Mouse (Mus musculus) MEL (cell line): ENCODE measurements at regions not wholly inside any gene's neighbourhood (a gene's known extent, or its start where the extent isn't known, plus 50 kb on each side); places are given as distances from the start of the nearest gene placed in this dataset.

ENCODE experiments used
- DNase-seq: peaks from one replicate; pipeline ENCODE4 v3.0.0; 2011; ENCODE audit warnings: low read depth, low spot score
- H3K27ac ChIP-seq: 2 replicates; pipeline ENCODE4 v1.5.1; 2012; ENCODE audit warnings: low read depth, mild to moderate bottlenecking, control low read depth, low read length, moderate library complexity; ENCODE audit not compliant: control insufficient read depth
- H3K27me3 ChIP-seq, 2 experiments: fragments of 150-350 bp in 1 of 2; sonication (generic) in 1 of 2; 2 replicates each; pipeline ENCODE4 v1.6.1; 2012; ENCODE audit warnings: low read length in 2 of 2, mild to moderate bottlenecking in 2 of 2, improper control_type of control experiment in 1 of 2, moderate library complexity in 1 of 2; ENCODE audit not compliant: insufficient read depth in 2 of 2, control insufficient read depth in 1 of 2
- H3K36me3 ChIP-seq, 2 experiments: 2 replicates each; pipeline ENCODE4 v1.6.1; 2012 to 2014; ENCODE audit warnings: low read length in 2 of 2, improper control_type of control experiment in 1 of 2, inconsistent platforms in 1 of 2, mild to moderate bottlenecking in 1 of 2; ENCODE audit not compliant: insufficient read depth in 2 of 2, control insufficient read depth in 1 of 2
- H3K4me1 ChIP-seq, 2 experiments: fragments of 150-350 bp in 1 of 2; sonication (generic) in 1 of 2; 2 replicates each; pipeline ENCODE4 v1.6.1; 2012; ENCODE audit warnings: low read length in 2 of 2, improper control_type of control experiment in 1 of 2, mild to moderate bottlenecking in 1 of 2; ENCODE audit not compliant: insufficient read depth in 2 of 2, control insufficient read depth in 1 of 2
- H3K4me3 ChIP-seq, 2 experiments: fragments of 150-350 bp in 1 of 2; sonication (generic) in 1 of 2; 2 replicates each; pipeline ENCODE4 v1.5.1; 2012; ENCODE audit warnings: low read depth in 2 of 2, low read length in 2 of 2, mild to moderate bottlenecking in 2 of 2, moderate library complexity in 2 of 2, control low read depth in 1 of 2, improper control_type of control experiment in 1 of 2; ENCODE audit not compliant: control insufficient read depth in 1 of 2, insufficient read depth in 1 of 2
- H3K79me2 ChIP-seq: 2 replicates; pipeline ENCODE4 v1.6.1; 2012; ENCODE audit warnings: mild to moderate bottlenecking, low read length, moderate library complexity; ENCODE audit not compliant: control insufficient read depth, poor library complexity, insufficient read depth
- H3K9ac ChIP-seq: 2 replicates; pipeline ENCODE4 v1.6.1; 2012; ENCODE audit warnings: low read depth, mild to moderate bottlenecking, control low read depth, low read length, moderate library complexity; ENCODE audit not compliant: control insufficient read depth, poor library complexity, severe bottlenecking
- H3K9me3 ChIP-seq: fragments of 150-350 bp; sonication (generic); replicated peaks from 2 replicates; pipeline ENCODE4 v1.6.1; 2012; ENCODE audit warnings: mild to moderate bottlenecking, low read length, improper control_type of control experiment, moderate library complexity; ENCODE audit not compliant: insufficient read depth
- BHLHE40 ChIP-seq: IDR thresholded peaks from 2 replicates; pipeline ENCODE4 v1.6.1; 2012; ENCODE audit warnings: low read depth, mild to moderate bottlenecking, inconsistent platforms, low read length, improper control_type of control experiment, borderline replicate concordance
- CHD1 ChIP-seq: IDR thresholded peaks from 2 replicates; pipeline ENCODE4 v1.6.1; 2012; ENCODE audit warnings: low read depth, mild to moderate bottlenecking, inconsistent platforms, low read length, improper control_type of control experiment
- CTCF ChIP-seq, 3 experiments: IDR thresholded peaks in 2 of 3; conservative IDR thresholded peaks in 1 of 3; 2 replicates each; pipeline ENCODE4 v1.5.1; 2011 to 2012; ENCODE audit warnings: low read length in 3 of 3, low read depth in 2 of 3, mild to moderate bottlenecking in 2 of 3, improper control_type of control experiment in 1 of 3, inconsistent platforms in 1 of 3, mixed read lengths in 1 of 3, moderate library complexity in 1 of 3; ENCODE audit not compliant: control insufficient read depth in 1 of 3, insufficient read depth in 1 of 3, poor library complexity in 1 of 3, severe bottlenecking in 1 of 3
- EP300 ChIP-seq, 2 experiments: IDR thresholded peaks; 2 replicates each; pipeline ENCODE4 v1.6.1; 2011; ENCODE audit warnings: improper control_type of control experiment in 2 of 2, low read length in 2 of 2, low read depth in 1 of 2, mild to moderate bottlenecking in 1 of 2
- ETS1 ChIP-seq: IDR thresholded peaks from 2 replicates; pipeline ENCODE4 v1.6.1; 2012; ENCODE audit warnings: low read depth, mild to moderate bottlenecking, inconsistent platforms, low read length, improper control_type of control experiment, moderate library complexity
- GATA1 ChIP-seq: IDR thresholded peaks from 2 replicates; pipeline ENCODE4 v1.6.1; 2011; ENCODE audit warnings: low read depth, low read length, improper control_type of control experiment
- HCFC1 ChIP-seq: IDR thresholded peaks from 2 replicates; pipeline ENCODE4 v1.6.1; 2012; ENCODE audit warnings: low read depth, mild to moderate bottlenecking, inconsistent platforms, low read length, improper control_type of control experiment, moderate library complexity
- MAFK ChIP-seq: IDR thresholded peaks from 2 replicates; pipeline ENCODE4 v1.6.1; 2011; ENCODE audit warnings: low read depth, mild to moderate bottlenecking, low read length, improper control_type of control experiment, borderline replicate concordance
- MAX ChIP-seq: IDR thresholded peaks from 2 replicates; pipeline ENCODE4 v1.6.1; 2011; ENCODE audit warnings: low read length, improper control_type of control experiment
- MEF2A ChIP-seq: IDR thresholded peaks from 2 replicates; pipeline ENCODE4 v1.6.1; 2014; ENCODE audit warnings: low read depth, mild to moderate bottlenecking, inconsistent platforms, low read length, improper control_type of control experiment; ENCODE audit not compliant: poor library complexity, insufficient replicate concordance, severe bottlenecking; ENCODE audit errors: extremely low read depth
- MXI1 ChIP-seq: IDR thresholded peaks from 2 replicates; pipeline ENCODE4 v1.6.1; 2011; ENCODE audit warnings: mild to moderate bottlenecking, low read depth, low read length, improper control_type of control experiment
- MYC ChIP-seq: IDR thresholded peaks from 2 replicates; pipeline ENCODE4 v1.6.1; 2011; ENCODE audit warnings: low read depth, mild to moderate bottlenecking, low read length, improper control_type of control experiment, moderate library complexity
- NRF1 ChIP-seq: IDR thresholded peaks from 2 replicates; pipeline ENCODE4 v1.6.1; 2014; ENCODE audit warnings: low read depth, mild to moderate bottlenecking, inconsistent platforms, low read length, improper control_type of control experiment, moderate library complexity; ENCODE audit not compliant: poor library complexity, insufficient read depth, severe bottlenecking
- RCOR1 ChIP-seq: IDR thresholded peaks from 2 replicates; pipeline ENCODE4 v1.6.1; 2012; ENCODE audit warnings: low read depth, mild to moderate bottlenecking, inconsistent platforms, low read length, improper control_type of control experiment
- TCF12 ChIP-seq: IDR thresholded peaks from 2 replicates; pipeline ENCODE4 v1.6.1; 2014; ENCODE audit warnings: low read depth, mild to moderate bottlenecking, inconsistent platforms, low read length, improper control_type of control experiment, moderate library complexity
- USF1 ChIP-seq: IDR thresholded peaks from 2 replicates; pipeline ENCODE4 v1.6.1; 2014; ENCODE audit warnings: low read depth, mild to moderate bottlenecking, inconsistent platforms, low read length, improper control_type of control experiment, moderate library complexity
- ZC3H11A ChIP-seq: IDR thresholded peaks from 2 replicates; pipeline ENCODE4 v1.6.1; 2012; ENCODE audit warnings: low read depth, mild to moderate bottlenecking, inconsistent platforms, low read length, improper control_type of control experiment
- ZKSCAN1 ChIP-seq: IDR thresholded peaks from 2 replicates; pipeline ENCODE4 v1.6.1; 2012; ENCODE audit warnings: low read depth, mild to moderate bottlenecking, inconsistent platforms, low read length, improper control_type of control experiment, moderate library complexity
- ZMIZ1 ChIP-seq: IDR thresholded peaks from 2 replicates; pipeline ENCODE4 v1.6.1; 2012; ENCODE audit warnings: low read depth, mild to moderate bottlenecking, inconsistent platforms, low read length, improper control_type of control experiment, moderate library complexity

DNA sequence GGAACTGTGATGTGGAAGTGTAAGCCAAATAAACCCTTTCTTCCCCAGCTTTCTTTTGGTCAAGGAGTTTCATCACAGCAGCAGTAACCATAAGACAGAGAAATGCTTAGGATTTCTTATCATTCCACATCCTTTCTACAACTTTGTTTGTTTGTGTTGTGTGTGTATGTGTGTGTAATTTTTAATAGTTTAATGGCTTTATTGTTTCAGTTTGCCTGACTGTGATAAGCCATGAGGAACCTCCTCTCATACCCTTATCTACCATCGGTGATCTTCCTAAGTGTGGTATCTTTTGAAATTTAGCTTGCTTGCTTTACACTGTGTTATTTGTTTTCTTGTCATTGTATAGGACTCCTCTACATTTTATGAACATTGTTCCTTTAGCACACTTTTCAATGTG is 970.6 kb upstream of the Lrrc6 start:
- TF ChIP-seq ETS1 (peak; percentile 39), MYC (peak; percentile 65; the same call in 1 of the 2 replicates), MAX (0 out of 2 replicates have a peak, but pooled peaks have one; percentile 17), TCF12 (peak; percentile 69), CTCF (IDR thresholded peaks at IDR 0.05 in 2 of 3, conservative IDR thresholded peaks at IDR 0.05 in 1 of 3; ENCODE audit: control insufficient read depth in 1 of 3, insufficient read depth in 1 of 3, low read depth in 2 of 3, low read length in 3 of 3, poor library complexity in 1 of 3, severe bottlenecking in 1 of 3) (no peak), EP300 (IDR thresholded peaks at IDR 0.05; ENCODE audit: low read depth in 1 of 2, low read length in 2 of 2) (peak; percentile 73 to 82), ZKSCAN1 (0 out of 2 replicates have a peak, but pooled peaks have one; percentile 26), GATA1 (peak; percentile 91), ZC3H11A (no peak)
- Histone ChIP-seq H3K4me1 (peaks cover 36 to 44% of the 10 kb centered on the region in 2 experiments), H3K27ac (peak overlapping the region; percentile 73), H3K36me3 (peaks cover 0 to 61% of the 10 kb centered on the region in 2 experiments; a peak in 2 of 4 replicates), H3K27me3 (no peaks in the 10 kb centered on the region), H3K4me3 (no peak overlapping the region), H3K79me2 (no peaks in the 10 kb centered on the region), H3K9ac (no peak overlapping the region), H3K9me3 (no peaks in the 10 kb centered on the region)
- peak; percentile 52 for DNase-seq

DNA sequence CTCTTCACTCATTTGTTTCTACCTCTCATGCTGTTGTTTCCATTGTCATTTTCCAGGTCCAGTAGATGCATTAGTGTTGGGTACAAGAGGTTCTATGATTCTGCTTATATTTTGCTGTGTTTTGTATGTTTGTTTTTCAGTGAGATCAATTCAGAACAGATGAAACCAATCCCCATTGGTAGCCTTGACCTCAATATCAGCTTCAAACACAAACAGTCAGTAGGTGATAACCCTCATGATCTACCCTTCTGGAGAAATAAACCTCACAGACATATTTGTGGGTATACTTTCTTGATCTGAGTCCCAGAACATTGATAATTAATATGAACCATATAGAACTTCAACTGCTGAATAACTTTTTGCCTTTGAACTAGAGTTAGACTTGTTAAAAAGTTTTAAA is 969.3 kb upstream of the Lrrc6 start:
- Histone ChIP-seq H3K27me3 (no peaks in the 10 kb centered on the region), H3K79me2 (no peaks in the 10 kb centered on the region), H3K36me3 (peaks cover 0 to 62% of the 10 kb centered on the region in 2 experiments; a peak in 2 of 4 replicates), H3K4me3 (no peak overlapping the region), H3K9me3 (no peaks in the 10 kb centered on the region), H3K4me1 (peaks cover 36 to 44% of the 10 kb centered on the region in 2 experiments), H3K9ac (no peak overlapping the region), H3K27ac (no peak overlapping the region)
- TF ChIP-seq MYC (no peak), TCF12 (peak; percentile 29; the same call in 1 of the 2 replicates), GATA1 (0 out of 2 replicates have a peak, but pooled peaks have one; percentile 4), EP300 (IDR thresholded peaks at IDR 0.05; ENCODE audit: low read depth in 1 of 2, low read length in 2 of 2) (peak in 1 of 2 experiments; percentile 40; a peak in 2 of 4 replicates), CHD1 (no peak)
- DNase-seq, result no peak

DNA sequence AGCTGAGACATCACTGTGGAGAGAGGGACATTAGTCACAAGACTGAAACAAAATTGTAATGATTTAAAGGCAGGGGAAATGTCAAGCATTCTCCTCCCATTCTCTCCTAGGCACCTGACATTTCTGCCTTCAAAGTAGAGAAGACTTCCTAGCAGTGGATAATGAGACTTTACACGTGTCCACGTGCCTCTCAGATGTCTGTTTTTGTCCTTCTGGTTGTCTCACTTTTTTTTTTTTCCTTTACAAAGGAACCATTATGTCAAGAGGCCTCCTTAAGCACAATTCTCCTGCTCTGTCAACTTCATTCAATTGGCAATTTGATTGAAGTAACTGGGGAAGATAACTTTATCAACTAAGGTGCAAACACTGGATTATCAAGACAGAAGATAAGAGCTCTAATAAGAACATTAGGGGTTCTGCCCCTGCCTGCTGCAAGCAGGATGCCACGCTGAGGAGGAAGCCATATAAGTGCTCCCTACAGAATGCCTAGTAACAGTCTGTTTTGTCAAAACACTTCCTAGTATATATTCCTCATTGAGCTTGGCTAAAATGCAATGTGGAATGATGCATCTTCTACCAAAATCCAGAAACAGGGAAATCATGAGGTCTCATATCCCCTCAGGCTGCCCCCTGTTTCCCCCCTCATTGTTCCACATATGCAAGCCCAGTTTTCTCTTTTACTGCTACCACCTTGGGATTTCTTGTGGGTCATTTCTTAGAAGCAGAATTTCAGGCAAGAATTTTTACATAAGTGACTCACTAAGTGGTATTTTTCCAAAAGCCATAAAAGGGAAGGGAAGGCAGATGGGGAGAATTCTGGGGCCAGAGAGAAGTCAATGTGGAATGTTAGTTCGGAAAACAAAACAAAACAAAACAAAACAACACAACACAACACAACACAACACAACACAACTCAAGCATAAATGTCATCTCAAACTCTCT is 967.0 kb upstream of the Lrrc6 start:
- H3K36me3 ChIP-seq, result peaks cover 0 to 58% of the 10 kb centered on the region in 2 experiments; a peak in 2 of 4 replicates
- peak overlapping the region; percentile 43 for H3K27ac ChIP-seq
- no peak overlapping the region for H3K4me3 ChIP-seq
- H3K9ac ChIP-seq, result no peak overlapping the region
- H3K79me2 ChIP-seq, result no peaks in the 10 kb centered on the region
- H3K4me1 ChIP-seq, result peaks cover 37 to 41% of the 10 kb centered on the region in 2 experiments
- H3K9me3 ChIP-seq, result no peaks in the 10 kb centered on the region
- no peaks in the 10 kb centered on the region for H3K27me3 ChIP-seq
- DNase-seq, result peak; percentile 38
- no peak for TF ChIP-seq NRF1
- TF ChIP-seq MYC, result no peak
- TF ChIP-seq TCF12, result peak; percentile 68; the same call in 1 of the 2 replicates
- no peak; the same call in 1 of the 2 replicates for TF ChIP-seq MXI1
- no peak for TF ChIP-seq HCFC1
- TF ChIP-seq CHD1, result no peak
- peak; percentile 86 for TF ChIP-seq GATA1
- peak; percentile 49 for TF ChIP-seq ETS1
- no peak for TF ChIP-seq MAFK
- TF ChIP-seq BHLHE40, result no peak; the same call in 1 of the 2 replicates
- TF ChIP-seq ZC3H11A, result no peak
- peak; percentile 47 to 70; a peak in 3 of 4 replicates for TF ChIP-seq EP300 (IDR thresholded peaks at IDR 0.05; ENCODE audit: low read depth in 1 of 2, low read length in 2 of 2)
- TF ChIP-seq ZMIZ1, result no peak
- no peak for TF ChIP-seq MEF2A
- peak; percentile 60; the same call in 1 of the 2 replicates for TF ChIP-seq USF1
- TF ChIP-seq RCOR1, result peak; percentile 35; the same call in 1 of the 2 replicates
